Mouse (Mus musculus) limb, embryonic 11.5 days (tissue): ENCODE results near the gene Pigu. TPM values are rescaled to one million over a fixed set of nuclear protein-coding genes. Genes with fewer than 3 reads are reported as not detected.

Experiments used
- ATAC-seq: fragments of 200-750 bp; cut with Nextera tagmentation; 2 replicates; pipeline ENCODE4 v1.8.0; 2017; ENCODE audit warnings: low read depth; ENCODE audit not compliant: insufficient number of reproducible peaks, low FRiP score, low TSS enrichment
- DNase-seq: peaks from one replicate; pipeline ENCODE4 v3.0.0-alpha.2; 2015; ENCODE audit warnings: low spot score
- H3K27ac ChIP-seq: fragments of 300-500 bp; sonication (generic); replicated peaks from 2 replicates; pipeline ENCODE4 v1.5.1; 2014; ENCODE audit warnings: low read depth, mild to moderate bottlenecking, low read length
- H3K27me3 ChIP-seq: fragments of 300-500 bp; sonication (generic); 2 replicates; pipeline ENCODE4 v1.6.1; 2014; ENCODE audit warnings: mild to moderate bottlenecking, low read length, mixed read lengths; ENCODE audit not compliant: control insufficient read depth, insufficient read depth
- H3K36me3 ChIP-seq: fragments of 300-500 bp; sonication (generic); 2 replicates; pipeline ENCODE4 v1.6.1; 2014; ENCODE audit warnings: mild to moderate bottlenecking, low read length, moderate library complexity, mixed read lengths; ENCODE audit not compliant: control insufficient read depth, insufficient read depth
- H3K4me1 ChIP-seq: fragments of 300-500 bp; sonication (generic); 2 replicates; pipeline ENCODE4 v1.6.1; 2014; ENCODE audit warnings: low read length, mixed read lengths; ENCODE audit not compliant: control insufficient read depth, insufficient read depth
- H3K4me2 ChIP-seq: fragments of 300-500 bp; sonication (generic); 2 replicates; pipeline ENCODE4 v1.6.1; 2014; ENCODE audit warnings: low read depth, mild to moderate bottlenecking, moderate library complexity; ENCODE audit not compliant: severe bottlenecking
- H3K4me3 ChIP-seq: fragments of 300-500 bp; sonication (generic); 2 replicates; pipeline ENCODE4 v1.5.1; 2014; ENCODE audit warnings: low read depth, low read length
- H3K9ac ChIP-seq: fragments of 300-500 bp; sonication (generic); 2 replicates; pipeline ENCODE4 v1.6.1; 2014; ENCODE audit warnings: mild to moderate bottlenecking, low read length
- H3K9me3 ChIP-seq: fragments of 300-500 bp; sonication (generic); 2 replicates; pipeline ENCODE4 v1.6.1; 2016; ENCODE audit warnings: low read length; ENCODE audit not compliant: control insufficient read depth
- WGBS: fragments of 180-500 bp; shearing (Covaris S2); extraction: QIAGEN DNeasy Blood & Tissue Kit; methylation state at CpG from one replicate; pipeline ENCODE4 v1.1.7; 2014; 5-methylcytosine and 5-hydroxymethylcytosine counted together
- polyA plus RNA-seq: library from polyadenylated mRNA; unstranded; fragments of >200 nt; fragmentation: Nextera tagmentation; extraction: Ambion mirVana; gene quantifications from 2 replicates; pipeline ENCODE4 v1.2.1, GENCODE M21; 2014

Pigu gene
- 53.4 and 56.0 TPM in 2 replicates for polyA plus RNA-seq

- Histone ChIP-seq H3K4me1 (no peaks in the 10 kb centered on the region), H3K9me3 (no peaks in the 10 kb centered on the region), H3K4me3 (peak within 1 kb of the TSS; percentile 88), H3K27me3 (no peaks in the 10 kb centered on the region), H3K36me3 (no peaks in the 10 kb centered on the region), H3K4me2 (peak within 1 kb of the TSS; percentile 60), H3K9ac (peak within 1 kb of the TSS; percentile 80), H3K27ac (no peak within 1 kb of the TSS; the same call in 1 of the 2 replicates)
- WGBS, result under 1% methylated on average over 38 of the region's 38 CpGs
- ATAC-seq (peak; percentile 97), DNase-seq (peak; percentile 95)
Measured at GRCm38 (mm10) chr2:155356971-155357591, at the start of gene Pigu. Gene Pigu (minus strand): TSS chr2:155357430.

DNA sequence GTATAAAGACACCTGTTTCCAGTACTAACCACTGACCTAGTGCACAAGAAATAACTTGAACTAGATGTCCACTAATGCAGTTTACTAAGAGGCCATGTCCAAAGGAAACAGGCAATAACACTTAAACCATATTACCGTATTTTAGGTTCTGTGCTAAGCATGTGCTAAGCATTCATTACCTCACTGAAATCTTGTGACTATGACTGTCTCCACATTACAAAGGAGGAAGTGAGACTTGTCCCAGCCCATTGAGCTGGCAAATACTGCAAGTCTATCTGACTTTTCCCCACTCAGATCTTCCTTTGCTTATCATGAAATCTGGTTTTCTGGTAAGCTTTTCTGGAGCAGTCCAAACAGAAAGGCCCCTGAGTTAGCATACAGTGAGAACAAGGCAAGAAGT lies 47.4 kb upstream of the Pigu start:
- H3K27ac ChIP-seq, result no peak overlapping the region
- no peak overlapping the region for H3K9ac ChIP-seq
- H3K4me1 ChIP-seq, result no peaks in the 10 kb centered on the region
- H3K36me3 ChIP-seq, result peaks cover 23% of the 10 kb centered on the region
- no peaks in the 10 kb centered on the region for H3K27me3 ChIP-seq
- 95% methylated on average over 1 of the region's 1 CpGs for WGBS
- no peaks in the 10 kb centered on the region for H3K9me3 ChIP-seq
- DNase-seq (no peak), ATAC-seq (no peak)
- no peak overlapping the region for H3K4me3 ChIP-seq
- H3K4me2 ChIP-seq, result no peak overlapping the region

DNA sequence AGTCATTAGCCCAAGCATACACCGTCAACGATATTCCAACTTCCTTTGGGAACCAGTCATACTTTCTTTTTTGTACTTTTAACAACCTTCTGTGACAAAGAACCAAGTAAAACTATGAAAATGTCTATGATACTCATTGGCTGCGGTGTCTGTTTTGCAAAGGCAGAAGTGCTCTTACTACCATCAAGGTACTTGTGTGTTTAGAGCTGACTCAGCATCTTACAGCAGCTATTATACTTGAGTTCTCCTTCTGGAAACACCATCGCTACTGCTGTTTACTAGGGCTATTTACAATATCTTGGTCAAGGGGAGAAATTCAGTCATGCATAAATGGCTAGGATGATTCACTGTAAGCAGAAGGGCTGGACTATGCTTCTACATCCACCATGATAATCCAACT lies 44.7 kb upstream of the Pigu start:
- H3K9ac ChIP-seq, result no peak overlapping the region
- no peaks in the 10 kb centered on the region for H3K27me3 ChIP-seq
- H3K36me3 ChIP-seq, result peaks cover 15% of the 10 kb centered on the region
- 94% methylated on average over 4 of the region's 4 CpGs for WGBS
- no peaks in the 10 kb centered on the region for H3K9me3 ChIP-seq
- H3K4me2 ChIP-seq, result no peak overlapping the region
- ATAC-seq (no peak), DNase-seq (no peak)
- H3K4me3 ChIP-seq, result no peak overlapping the region
- H3K4me1 ChIP-seq, result no peaks in the 10 kb centered on the region
- H3K27ac ChIP-seq, result no peak overlapping the region

DNA sequence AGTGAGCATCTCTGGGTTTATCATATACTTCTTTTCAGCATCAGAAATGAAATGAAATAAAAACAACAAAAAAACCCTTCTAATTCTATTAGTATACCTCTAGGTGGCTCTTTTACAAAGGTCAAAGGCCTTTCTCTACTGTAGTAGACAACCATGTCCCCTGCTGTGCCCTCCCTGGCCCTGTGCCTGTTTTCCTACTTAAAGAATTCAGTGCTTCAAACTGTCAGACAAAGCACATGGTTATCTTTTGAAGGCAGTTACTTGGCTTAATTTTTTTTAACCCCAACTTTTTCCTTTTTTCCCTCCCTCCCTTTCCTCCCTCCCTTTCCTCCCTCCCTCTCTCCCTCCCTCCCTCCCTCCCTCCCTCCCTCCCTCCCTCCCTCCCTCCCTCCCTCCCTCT lies 43.0 kb upstream of the Pigu start:
- no peak overlapping the region for H3K4me2 ChIP-seq
- H3K9me3 ChIP-seq, result no peaks in the 10 kb centered on the region
- H3K9ac ChIP-seq, result no peak overlapping the region
- no peak overlapping the region for H3K4me3 ChIP-seq
- H3K4me1 ChIP-seq, result no peaks in the 10 kb centered on the region
- peaks cover 8% of the 10 kb centered on the region for H3K36me3 ChIP-seq
- DNase-seq (no peak), ATAC-seq (no peak)
- no peak overlapping the region for H3K27ac ChIP-seq
- H3K27me3 ChIP-seq, result no peaks in the 10 kb centered on the region

- peak; percentile 23 for DNase-seq
- H3K9ac ChIP-seq, result no peak overlapping the region
- H3K27ac ChIP-seq, result 0 out of 2 replicates have a peak overlapping the region, but pooled peaks have one; percentile 30
- H3K27me3 ChIP-seq, result no peaks in the 10 kb centered on the region
- no peak overlapping the region for H3K4me3 ChIP-seq
- peaks cover 3% of the 10 kb centered on the region; the same call in 1 of the 2 replicates for H3K4me1 ChIP-seq
- H3K4me2 ChIP-seq, result no peak overlapping the region
- H3K9me3 ChIP-seq, result no peaks in the 10 kb centered on the region
- H3K36me3 ChIP-seq, result 0 out of 2 replicates have a peak, but pooled peaks cover 2% of the 10 kb centered on the region
- ATAC-seq, result no peak
- WGBS, result 26% methylated on average over 5 of the region's 5 CpGs
Measured at GRCm38 (mm10) chr2:155394586-155394985, 37.4 kb upstream of the Pigu start.

GRCm38 (mm10) chr2:155388573-155388972 lies 31.3 kb upstream of the Pigu start:
- Histone ChIP-seq H3K9me3 (no peaks in the 10 kb centered on the region), H3K4me2 (no peak overlapping the region), H3K4me1 (no peaks in the 10 kb centered on the region), H3K27me3 (0 out of 2 replicates have a peak, but pooled peaks cover 2% of the 10 kb centered on the region), H3K9ac (no peak overlapping the region), H3K4me3 (no peak overlapping the region), H3K36me3 (no peaks in the 10 kb centered on the region), H3K27ac (no peak overlapping the region)
- DNase-seq (no peak), ATAC-seq (no peak)
- WGBS, result 90% methylated on average over 2 of the region's 2 CpGs

DNA sequence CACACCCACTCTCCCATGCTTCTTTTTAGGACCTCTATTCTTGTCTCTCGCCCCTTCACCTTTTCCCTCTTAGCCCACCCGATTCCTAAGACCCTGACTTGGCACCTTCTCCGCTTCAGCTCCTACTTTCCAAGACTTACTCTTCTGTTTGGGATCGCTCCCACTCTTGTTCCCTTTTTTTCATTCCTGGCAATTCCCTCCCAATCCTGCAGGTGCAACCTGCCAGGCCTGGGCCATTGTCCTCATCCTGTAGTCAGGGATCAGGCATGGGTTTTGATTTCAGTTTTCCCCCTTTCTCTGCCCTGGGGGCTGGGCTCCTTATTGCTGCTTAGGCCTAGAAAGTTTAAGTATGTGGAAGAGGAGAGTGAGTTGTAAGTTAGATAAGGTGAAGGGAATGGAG lies 29.8 kb upstream of the Pigu start:
- no peak overlapping the region for H3K9ac ChIP-seq
- no peaks in the 10 kb centered on the region for H3K4me1 ChIP-seq
- H3K27me3 ChIP-seq, result 0 out of 2 replicates have a peak, but pooled peaks cover 2% of the 10 kb centered on the region
- ATAC-seq (no peak), DNase-seq (no peak)
- 61% methylated on average over 4 of the region's 4 CpGs for WGBS
- H3K9me3 ChIP-seq, result no peaks in the 10 kb centered on the region
- no peaks in the 10 kb centered on the region for H3K36me3 ChIP-seq
- H3K4me3 ChIP-seq, result no peak overlapping the region
- H3K4me2 ChIP-seq, result no peak overlapping the region
- no peak overlapping the region for H3K27ac ChIP-seq

DNA sequence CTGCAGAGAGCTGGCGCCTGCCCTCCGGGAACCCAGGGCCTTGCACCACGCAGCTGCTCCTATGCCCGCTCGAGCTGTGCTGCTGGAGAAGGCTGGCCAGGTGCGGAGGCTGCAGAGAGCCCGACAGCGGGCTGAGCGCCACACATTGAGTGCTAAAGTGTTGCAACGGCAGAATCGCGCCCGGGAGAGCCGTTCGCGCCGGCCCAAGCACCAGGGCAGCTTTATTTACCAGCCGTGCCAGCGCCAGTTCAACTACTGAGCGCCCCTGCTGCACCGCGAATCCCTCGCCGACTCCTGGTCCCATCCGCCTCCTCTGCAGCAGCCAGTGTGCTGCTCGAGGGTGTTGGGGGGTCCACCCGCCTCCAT lies 29.3 kb upstream of the Pigu start:
- H3K9me3 ChIP-seq, result no peaks in the 10 kb centered on the region
- ATAC-seq (no peak), DNase-seq (peak; percentile 29)
- H3K27ac ChIP-seq, result no peak overlapping the region
- no peak overlapping the region for H3K4me2 ChIP-seq
- no peak overlapping the region for H3K9ac ChIP-seq
- no peaks in the 10 kb centered on the region for H3K36me3 ChIP-seq
- no peaks in the 10 kb centered on the region for H3K4me1 ChIP-seq
- no peak overlapping the region for H3K4me3 ChIP-seq
- H3K27me3 ChIP-seq, result 0 out of 2 replicates have a peak, but pooled peaks cover 2% of the 10 kb centered on the region
- 11% methylated on average over 27 of the region's 27 CpGs for WGBS
